12 mouse cellular contexts compared by ENCODE assay signal in the genomic region with DNA sequence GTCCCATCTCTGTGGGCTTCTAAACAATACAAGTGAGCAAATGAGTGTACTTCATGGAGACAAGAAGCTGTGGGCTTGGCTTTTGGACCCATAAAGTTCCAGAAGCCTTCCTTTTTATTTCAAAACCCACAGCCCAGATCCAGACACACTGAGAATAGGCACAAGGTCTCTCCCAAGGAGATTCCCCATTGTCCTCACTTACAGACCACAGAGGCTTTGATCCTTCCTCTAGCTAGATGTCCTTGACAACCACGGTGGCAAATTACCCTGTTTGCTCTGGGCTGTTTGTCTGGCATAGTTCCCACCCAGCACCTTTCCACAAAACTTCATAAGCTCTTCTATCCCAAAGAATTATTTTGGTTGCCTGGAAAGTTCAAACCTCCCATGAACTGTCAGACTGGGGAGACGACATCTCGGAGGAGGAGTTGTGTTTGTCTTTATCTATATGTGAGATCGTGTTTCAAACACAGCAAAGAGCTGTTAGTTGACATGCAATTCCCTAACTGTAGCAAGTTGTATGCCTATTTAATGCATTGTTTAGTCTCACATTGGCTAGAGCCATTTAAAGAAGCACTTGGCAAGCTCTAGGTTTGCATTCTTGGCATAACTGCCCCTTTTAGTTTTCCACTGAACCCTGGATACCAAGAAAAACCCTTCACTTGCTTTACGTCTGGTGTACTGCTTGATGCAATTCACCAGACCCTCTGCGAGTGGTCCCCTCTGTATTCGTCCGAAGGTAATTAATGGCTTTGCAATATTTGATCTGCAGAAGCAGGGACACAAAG. TPM values are rescaled to one million over a fixed set of nuclear protein-coding genes. Genes with fewer than 3 reads are reported as not detected.
DNase-seq lines count a peak whose midpoint lies in the region; ATAC-seq and TF ChIP-seq lines count a peak whose summit lies in the region.
"Had no signal": no experiment of that assay in that cellular context is flagged by ENCODE, and none has a peak within 500 bp of the region (broad histone marks: within the 10 kb centered on the region; RNA-seq: fewer than 3 reads in every experiment).

No protein-coding gene starts in this region.

- H3K36me3 ChIP-seq in heart, embryonic 10.5 days = peaks cover 3% of the 10 kb centered on the region; the same call in 1 of the 2 replicates
- no peaks in the 10 kb centered on the region for H3K36me3 ChIP-seq in kidney, embryonic 16.5 days (ENCODE audit: insufficient read depth, low read length)
- H3K36me3 ChIP-seq in midbrain, embryonic 14.5 days (ENCODE audit: control insufficient read depth, insufficient read depth, low read length) = no peaks in the 10 kb centered on the region
- H3K36me3 ChIP-seq in midbrain, embryonic 10.5 days = no peaks in the 10 kb centered on the region
- H3K36me3 ChIP-seq in limb, embryonic 14.5 days (ENCODE audit: control insufficient read depth, insufficient read depth, low read length) = no peaks in the 10 kb centered on the region

- ATAC-seq in kidney, embryonic 16.5 days (ENCODE audit: low FRiP score, low TSS enrichment) = no peak
- ATAC-seq in midbrain, embryonic 14.5 days (ENCODE audit: low FRiP score, low TSS enrichment) = no peak
- no peak for ATAC-seq in limb, embryonic 14.5 days (ENCODE audit: low FRiP score, low read depth)
- ATAC-seq: inflammation-experienced regulatory T-cells, adult 6 months had no signal

- no peaks in the 10 kb centered on the region for H3K9me3 ChIP-seq in heart, embryonic 10.5 days
- no peaks in the 10 kb centered on the region for H3K9me3 ChIP-seq in kidney, embryonic 16.5 days (ENCODE audit: low read length)
- no peaks in the 10 kb centered on the region for H3K9me3 ChIP-seq in midbrain, embryonic 14.5 days (ENCODE audit: control insufficient read depth, low read length)
- H3K9me3 ChIP-seq in midbrain, embryonic 10.5 days (replicated peaks) = no peaks in the 10 kb centered on the region
- H3K9me3 ChIP-seq in limb, embryonic 14.5 days (ENCODE audit: control insufficient read depth, low read length) = no peaks in the 10 kb centered on the region
- H3K9me3 ChIP-seq: megakaryocyte, embryonic 14.5 days had no signal

- no peak overlapping the region for H3K4me2 ChIP-seq in kidney, embryonic 16.5 days (replicated peaks; ENCODE audit: low read depth, low read length)
- no peak overlapping the region for H3K4me2 ChIP-seq in midbrain, embryonic 14.5 days (ENCODE audit: low read length)
- H3K4me2 ChIP-seq in limb, embryonic 14.5 days (replicated peaks; ENCODE audit: low read depth, low read length, severe bottlenecking) = no peak overlapping the region

- H3K27me3 ChIP-seq in heart, embryonic 10.5 days (ENCODE audit: insufficient read depth, poor library complexity, severe bottlenecking) = no peaks in the 10 kb centered on the region
- H3K27me3 ChIP-seq in kidney, embryonic 16.5 days (ENCODE audit: insufficient read depth, low read length) = peaks cover 8% of the 10 kb centered on the region; the same call in 1 of the 2 replicates
- H3K27me3 ChIP-seq in midbrain, embryonic 14.5 days (ENCODE audit: control insufficient read depth, insufficient read depth, low read length) = no peaks in the 10 kb centered on the region
- no peaks in the 10 kb centered on the region for H3K27me3 ChIP-seq in midbrain, embryonic 10.5 days (ENCODE audit: low read depth, poor library complexity, severe bottlenecking)
- no peaks in the 10 kb centered on the region; the same call in 1 of the 2 replicates for H3K27me3 ChIP-seq in limb, embryonic 14.5 days (ENCODE audit: control insufficient read depth, insufficient read depth, low read length)
- H3K27me3 ChIP-seq: megakaryocyte, embryonic 14.5 days had no signal

- H3K4me1 ChIP-seq in heart, embryonic 10.5 days = peaks cover 14% of the 10 kb centered on the region; the same call in 1 of the 2 replicates
- H3K4me1 ChIP-seq in kidney, embryonic 16.5 days (ENCODE audit: insufficient read depth, low read length) = peaks cover 22% of the 10 kb centered on the region
- no peaks in the 10 kb centered on the region for H3K4me1 ChIP-seq in midbrain, embryonic 14.5 days (ENCODE audit: control insufficient read depth, insufficient read depth, low read length)
- H3K4me1 ChIP-seq in midbrain, embryonic 10.5 days = no peaks in the 10 kb centered on the region
- peaks cover 37% of the 10 kb centered on the region for H3K4me1 ChIP-seq in limb, embryonic 14.5 days (ENCODE audit: control insufficient read depth, insufficient read depth, low read length)
- H3K4me1 ChIP-seq: megakaryocyte, embryonic 14.5 days had no signal

- no peak overlapping the region for H3K4me3 ChIP-seq in heart, embryonic 10.5 days
- no peak overlapping the region for H3K4me3 ChIP-seq in kidney, embryonic 16.5 days (ENCODE audit: low read length)
- H3K4me3 ChIP-seq in midbrain, embryonic 14.5 days (replicated peaks; ENCODE audit: low read depth, low read length) = no peak overlapping the region
- no peak overlapping the region for H3K4me3 ChIP-seq in midbrain, embryonic 10.5 days
- H3K4me3 ChIP-seq in limb, embryonic 14.5 days (replicated peaks; ENCODE audit: low read length) = no peak overlapping the region
- H3K4me3 ChIP-seq: megakaryocyte, embryonic 14.5 days had no signal

- no peak for TF ChIP-seq POLR2A in limb, embryonic 14.5 days (IDR thresholded peaks at IDR 0.05; ENCODE audit: borderline replicate concordance, extremely low read depth, insufficient read depth, insufficient read length)

- H3K27ac ChIP-seq in heart, embryonic 10.5 days = peak overlapping the region; percentile 47; the same call in 1 of the 2 replicates
- no peak overlapping the region for H3K27ac ChIP-seq in kidney, embryonic 16.5 days (ENCODE audit: low read length)
- H3K27ac ChIP-seq in midbrain, embryonic 14.5 days (replicated peaks; ENCODE audit: low read depth, low read length) = no peak overlapping the region
- no peak overlapping the region for H3K27ac ChIP-seq in midbrain, embryonic 10.5 days (replicated peaks)
- no peak overlapping the region for H3K27ac ChIP-seq in limb, embryonic 14.5 days (replicated peaks; ENCODE audit: low read depth, low read length)
- H3K27ac ChIP-seq: liver, embryonic 14.5 days had no signal

- intact Hi-C loops in heart, postnatal 36 days (cut with DNase I) = loop anchor here (10.0 kb wide), 1 partner anchor 1067 kb away; no protein-coding TSS in a partner anchor

- 33% methylated on average over 8 of the region's 8 CpGs for WGBS in heart, embryonic 10.5 days
- WGBS in kidney, embryonic 16.5 days = 26% methylated on average over 8 of the region's 8 CpGs
- WGBS in midbrain, embryonic 14.5 days = 59% methylated on average over 8 of the region's 8 CpGs
- WGBS in midbrain, embryonic 10.5 days = 70% methylated on average over 8 of the region's 8 CpGs
- WGBS in limb, embryonic 14.5 days = 14% methylated on average over 8 of the region's 8 CpGs

- H3K9ac ChIP-seq in kidney, embryonic 16.5 days (replicated peaks; ENCODE audit: low read length) = no peak overlapping the region
- no peak overlapping the region for H3K9ac ChIP-seq in midbrain, embryonic 14.5 days (replicated peaks; ENCODE audit: low read length)
- no peak overlapping the region for H3K9ac ChIP-seq in limb, embryonic 14.5 days (ENCODE audit: low read depth, low read length, severe bottlenecking)
- H3K9ac ChIP-seq: liver, embryonic 14.5 days had no signal

- no peak for DNase-seq in heart, embryonic 10.5 days (ENCODE audit: low spot score)
- no peak for DNase-seq in heart, postnatal 36 days
- DNase-seq in kidney, adult 11 months = peak; percentile 49
- DNase-seq in midbrain, embryonic 14.5 days = peak; percentile 13
- DNase-seq in midbrain, embryonic 10.5 days (ENCODE audit: low spot score) = no peak
- peak; percentile 52 for DNase-seq in limb, embryonic 14.5 days (ENCODE audit: low spot score)
- no peak for DNase-seq in neural tube, embryonic 10.5 days (ENCODE audit: extremely low spot score, low spot score)
- DNase-seq: cerebellum, adult 9-10 months had no signal

RNA-seq across cellular contexts. Expression of a gene that starts 14.0 kb away (rescaled TPM):
- polyA plus RNA-seq in heart, embryonic 10.5 days (2016; fragmentation: Nextera tagmentation; extraction: Ambion mirVana) = 22.8 and 24.1 TPM in 2 replicates
- 10 to 100 TPM; 15.5 to 18.8 TPM for total RNA-seq in heart, postnatal 36 days (2021)
- 30.5 and 32.4 TPM in 2 replicates for polyA plus RNA-seq in kidney, embryonic 16.5 days (2015; fragmentation: Nextera tagmentation; extraction: Ambion mirVana)
- 9.7 and 10.4 TPM in 2 replicates for polyA plus RNA-seq in midbrain, embryonic 14.5 days (2014; fragmentation: Nextera tagmentation; extraction: Ambion mirVana)
- 13.1 and 13.8 TPM in 2 replicates for polyA plus RNA-seq in midbrain, embryonic 10.5 days (2016; fragmentation: Nextera tagmentation; extraction: Ambion mirVana)
- polyA plus RNA-seq in limb, embryonic 14.5 days (2012; rRNA removed) = 71.2 and 72.4 TPM in 2 replicates
- polyA plus RNA-seq in limb, embryonic 14.5 days (2014; fragmentation: Nextera tagmentation; extraction: Ambion mirVana) = 83.9 and 93.6 TPM in 2 replicates

Comparison
In these comparisons a context has a peak if more than half of its experiments do, and no peak if none do; other contexts are left out.
1. DNase-seq: peak in kidney, adult 11 months (single experiment), midbrain, embryonic 14.5 days (single experiment) and limb, embryonic 14.5 days (single experiment); none in heart, embryonic 10.5 days (single experiment), heart, postnatal 36 days (0 of 2), midbrain, embryonic 10.5 days (single experiment) and neural tube, embryonic 10.5 days (single experiment).